Mouse (Mus musculus) lung, postnatal 14 days (tissue): ENCODE measurements at regions not wholly inside any gene's neighbourhood (a gene's known extent, or its start where the extent isn't known, plus 50 kb on each side); places are given as distances from the start of the nearest gene placed in this dataset.

Experiments used
- DNase-seq: peaks from one replicate; pipeline ENCODE4 v3.0.0; 2021

GRCm38 (mm10) chr13:61710823-61711222, 140.9 kb upstream of the Cts3 start:
- peak; percentile 0 for DNase-seq

GRCm38 (mm10) chr13:61665729-61666128, 95.8 kb upstream of the Cts3 start:
- DNase-seq = no peak
